Mouse (Mus musculus) ES-Bruce4 (cell line): ENCODE data around the gene Nupr1. TPM values are rescaled to one million over a fixed set of nuclear protein-coding genes. Genes with fewer than 3 reads are reported as not detected.
"Not testable (repeated sequence)": the region's sequence is repeated elsewhere in the genome, so short reads cannot be mapped to it uniquely, and the experiment has no call there.

Experiments
- H3K27ac ChIP-seq: 2 replicates; pipeline ENCODE4 v1.5.1; 2012; ENCODE audit warnings: low read length, inconsistent platforms; ENCODE audit not compliant: insufficient read depth
- H3K27me3 ChIP-seq: 2 replicates; pipeline ENCODE4 v1.6.1; 2012; ENCODE audit warnings: mild to moderate bottlenecking, low read length, inconsistent platforms; ENCODE audit not compliant: control insufficient read depth, poor library complexity, insufficient read depth, severe bottlenecking
- H3K36me3 ChIP-seq: 2 replicates; pipeline ENCODE4 v1.6.1; 2012; ENCODE audit warnings: inconsistent platforms, mild to moderate bottlenecking, low read length, moderate library complexity; ENCODE audit not compliant: control insufficient read depth, poor library complexity, insufficient read depth, severe bottlenecking
- H3K4me1 ChIP-seq: one replicate; pipeline ENCODE4 v1.8.1; 2011; ENCODE audit warnings: low read length; ENCODE audit not compliant: control insufficient read depth, insufficient read depth
- H3K4me3 ChIP-seq: 2 replicates; pipeline ENCODE4 v1.5.1; 2011; ENCODE audit warnings: low read depth, mild to moderate bottlenecking, low read length
- H3K9ac ChIP-seq: 2 replicates; pipeline ENCODE4 v1.6.1; 2012; ENCODE audit warnings: low read depth, mild to moderate bottlenecking, inconsistent platforms; ENCODE audit not compliant: poor library complexity, severe bottlenecking
- H3K9me3 ChIP-seq: replicated peaks from 2 replicates; pipeline ENCODE4 v1.6.1; 2012; ENCODE audit warnings: mild to moderate bottlenecking, low read length, inconsistent platforms; ENCODE audit not compliant: control insufficient read depth, poor library complexity, insufficient read depth, severe bottlenecking
- CTCF ChIP-seq: IDR thresholded peaks from one replicate; pipeline ENCODE4 v1.8.1; 2011; ENCODE audit warnings: low read depth, low read length
- EP300 ChIP-seq: IDR thresholded peaks from 2 replicates; pipeline ENCODE4 v1.6.1; 2011; ENCODE audit warnings: low read depth, low read length; ENCODE audit not compliant: insufficient read depth
- POLR2A ChIP-seq: IDR thresholded peaks from one replicate; pipeline ENCODE4 v1.8.1; 2011; ENCODE audit warnings: low read length; ENCODE audit not compliant: insufficient read depth
- polyA plus RNA-seq: library from polyadenylated mRNA; stranded (reverse); fragments of >200 nt; gene quantifications from 2 replicates; pipeline ENCODE4 v1.2.4, GENCODE M21; 2011; ENCODE audit warnings: low read depth; ENCODE audit not compliant: missing spikeins, insufficient read depth, insufficient read length

The Nupr1 gene
- polyA plus RNA-seq, 1 experiment, result 13.6 TPM

GRCm38 (mm10) chr7:126648486-126648885 lies 17.8 kb upstream of the Nupr1 start:
- Histone ChIP-seq H3K27me3 (no peaks in the 10 kb centered on the region), H3K9me3 (no peaks in the 10 kb centered on the region), H3K4me3 (peak overlapping the region; percentile 34; the same call in 1 of the 2 replicates), H3K27ac (no peak overlapping the region), H3K36me3 (no peaks in the 10 kb centered on the region), H3K9ac (no peak overlapping the region), H3K4me1 (no peaks in the 10 kb centered on the region)
- TF ChIP-seq EP300 (no peak), CTCF (peak; percentile 31), POLR2A (no peak)

DNA sequence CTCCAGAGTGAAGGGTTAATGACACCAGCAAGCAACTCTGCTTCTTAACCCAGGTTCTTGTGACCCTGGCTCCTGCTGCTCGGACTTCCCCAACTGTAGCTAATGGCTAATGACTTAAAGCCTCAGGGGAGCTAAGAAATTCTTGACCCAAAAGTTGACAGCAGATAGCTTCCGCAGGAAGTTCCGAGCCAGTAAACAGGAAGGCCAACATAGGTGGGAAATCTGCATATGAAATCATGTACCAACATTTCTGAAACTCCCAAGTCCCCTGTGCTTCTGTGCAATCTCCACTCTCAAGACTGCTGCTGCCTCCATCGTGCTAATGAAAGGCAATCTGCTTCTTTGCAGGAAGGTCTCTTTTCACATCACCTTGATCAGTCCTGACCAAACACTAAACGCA lies 15.0 kb upstream of the Nupr1 start:
- no peaks in the 10 kb centered on the region for H3K9me3 ChIP-seq
- TF ChIP-seq CTCF, result no peak
- no peak for TF ChIP-seq POLR2A
- TF ChIP-seq EP300, result no peak
- H3K4me1 ChIP-seq, result no peaks in the 10 kb centered on the region
- peak overlapping the region; percentile 20; the same call in 1 of the 2 replicates for H3K27ac ChIP-seq
- H3K9ac ChIP-seq, result no peak overlapping the region
- H3K36me3 ChIP-seq, result no peaks in the 10 kb centered on the region
- H3K4me3 ChIP-seq, result no peak overlapping the region
- H3K27me3 ChIP-seq, result no peaks in the 10 kb centered on the region

DNA sequence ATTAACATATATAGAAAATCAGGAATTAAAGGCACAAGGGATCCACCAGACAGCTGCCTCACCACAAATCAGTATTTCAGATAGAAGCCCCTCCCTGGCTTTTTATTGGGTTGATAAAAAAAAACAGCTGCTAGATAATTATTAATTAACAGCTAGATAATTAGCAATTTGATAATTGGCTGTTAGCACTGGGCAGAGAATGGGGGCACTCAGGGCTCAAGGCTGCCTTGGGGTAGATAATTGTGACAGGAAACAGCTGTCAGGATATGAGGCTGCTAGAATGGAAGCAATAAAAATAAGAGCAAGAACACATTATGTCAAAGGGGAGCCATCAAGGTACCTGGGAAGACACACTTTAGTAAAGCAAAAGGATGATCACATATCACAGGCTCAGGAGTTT lies 14.3 kb upstream of the Nupr1 start:
- Histone ChIP-seq H3K4me3 (no peak overlapping the region), H3K9me3 (no peaks in the 10 kb centered on the region), H3K36me3 (no peaks in the 10 kb centered on the region), H3K9ac (no peak overlapping the region), H3K27ac (no peak overlapping the region), H3K27me3 (no peaks in the 10 kb centered on the region), H3K4me1 (no peaks in the 10 kb centered on the region)
- TF ChIP-seq EP300 (no peak), POLR2A (no peak), CTCF (no peak)

DNA sequence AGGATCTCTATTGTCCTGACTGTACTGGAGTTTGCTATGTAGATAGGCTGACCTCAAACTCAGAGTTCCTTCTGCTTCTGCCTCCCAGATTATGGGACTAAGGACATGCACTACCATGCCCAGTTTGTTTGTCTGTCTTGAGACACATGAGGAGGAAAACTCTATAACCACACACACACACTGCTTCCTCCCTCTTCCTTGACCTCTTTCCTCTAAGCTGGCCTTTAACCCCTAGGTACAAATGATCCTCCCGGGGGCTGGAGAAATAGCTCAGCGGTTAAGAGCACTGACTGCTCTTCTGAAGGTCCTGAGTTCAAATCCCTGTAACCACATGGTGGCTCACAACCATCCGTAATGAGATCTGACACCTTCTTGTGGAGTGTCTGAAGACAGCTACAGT lies 13.7 kb upstream of the Nupr1 start:
- Histone ChIP-seq H3K4me3 (no peak overlapping the region), H3K27me3 (no peaks in the 10 kb centered on the region), H3K9ac (no peak overlapping the region), H3K27ac (no peak overlapping the region), H3K36me3 (no peaks in the 10 kb centered on the region), H3K9me3 (no peaks in the 10 kb centered on the region), H3K4me1 (no peaks in the 10 kb centered on the region)
- TF ChIP-seq POLR2A, result no peak
- TF ChIP-seq CTCF, result no peak
- TF ChIP-seq EP300, result no peak

GRCm38 (mm10) chr7:126643244-126643617 lies 12.6 kb upstream of the Nupr1 start:
- not testable (repeated sequence) for H3K4me3 ChIP-seq, H3K9me3 ChIP-seq, H3K36me3 ChIP-seq, H3K27ac ChIP-seq, H3K27me3 ChIP-seq, H3K4me1 ChIP-seq, H3K9ac ChIP-seq

DNA sequence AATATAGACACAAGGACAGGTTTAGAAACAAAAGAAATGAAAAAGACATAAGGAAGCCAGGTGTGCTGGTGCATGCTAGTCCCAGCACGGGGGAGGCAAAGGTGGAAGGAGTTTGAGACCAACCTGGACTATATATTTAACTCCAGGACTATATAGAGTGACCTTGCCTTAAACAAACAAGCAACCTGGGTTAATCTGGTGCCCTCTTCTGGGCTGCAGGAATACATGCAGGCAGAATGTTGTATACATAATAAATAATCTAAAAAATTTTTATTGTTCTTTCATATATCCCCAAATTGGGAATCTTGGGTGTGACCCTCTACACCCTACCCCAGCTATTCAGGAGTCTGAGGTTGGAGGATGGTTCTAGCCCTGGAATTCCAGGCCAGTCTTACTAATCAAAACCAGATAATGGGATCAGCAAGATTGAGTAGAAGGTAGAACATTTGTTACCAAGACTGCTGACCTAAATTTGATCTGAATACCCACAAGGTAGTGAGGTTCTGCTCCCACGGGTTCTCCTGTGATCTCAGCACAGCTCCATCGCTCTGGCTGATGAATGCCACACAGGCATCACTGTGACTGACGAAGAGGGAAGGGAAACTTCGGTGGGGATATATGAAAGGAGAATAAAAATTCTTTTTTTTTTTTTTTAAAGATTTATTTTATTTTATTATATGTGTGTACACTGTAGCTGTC lies 12.0 kb upstream of the Nupr1 start:
- H3K4me3 ChIP-seq, result no peak overlapping the region
- no peak overlapping the region for H3K9ac ChIP-seq
- no peak overlapping the region for H3K27ac ChIP-seq
- no peaks in the 10 kb centered on the region for H3K4me1 ChIP-seq
- no peaks in the 10 kb centered on the region for H3K9me3 ChIP-seq
- no peaks in the 10 kb centered on the region for H3K27me3 ChIP-seq
- TF ChIP-seq POLR2A (no peak), CTCF (no peak), EP300 (no peak)
- no peaks in the 10 kb centered on the region for H3K36me3 ChIP-seq
